Mouse (Mus musculus) embryo, embryonic 11.5 days (tissue): ENCODE results near the gene Eci2.
"Not testable (repeated sequence)": the region's sequence is repeated elsewhere in the genome, so short reads cannot be mapped to it uniquely, and the experiment has no call there.

Experiments
- DNase-seq: peaks from one replicate; pipeline ENCODE4 v3.0.0-alpha.2; 2012; ENCODE audit warnings: low read depth, low spot score

The Eci2 gene

GRCm38 (mm10) chr13:35026879-35027278 lies at the start of gene Eci2:
Gene Eci2, minus strand, starts transcription at chr13:35027096.
- DNase-seq: peak; percentile 26

DNA sequence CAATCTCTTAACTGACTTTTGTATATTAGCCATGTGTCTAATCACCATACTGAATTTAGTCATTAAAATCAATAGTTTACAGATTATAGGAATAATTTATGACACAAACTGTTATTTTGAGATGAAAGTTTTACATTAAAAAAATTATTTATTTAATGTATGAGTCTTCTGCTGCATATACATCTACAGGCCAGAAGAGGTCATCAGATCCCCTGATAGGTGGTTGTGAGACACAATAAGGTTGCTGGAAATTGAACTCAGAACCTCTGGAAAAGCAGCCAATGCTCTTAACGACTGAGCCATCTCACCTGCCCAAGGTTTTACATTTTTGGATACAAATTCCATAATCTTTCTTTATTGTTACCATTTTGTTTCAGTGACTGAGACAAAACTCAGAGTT lies 48.0 kb upstream of the Eci2 start:
- DNase-seq: no peak

- DNase-seq: no peak
These were observed 43.9 kb upstream of the Eci2 start for GRCm38 (mm10) chr13:35070485-35071472.

- no peak for DNase-seq
These were observed 40.2 kb upstream of the Eci2 start for GRCm38 (mm10) chr13:35067084-35067483.

- no peak for DNase-seq
These were observed 39.1 kb upstream of the Eci2 start for GRCm38 (mm10) chr13:35066033-35066432.

GRCm38 (mm10) chr13:35064381-35064780 lies 37.5 kb upstream of the Eci2 start:
- no peak for DNase-seq

- DNase-seq: no peak
These were observed 31.2 kb upstream of the Eci2 start for GRCm38 (mm10) chr13:35058145-35058544.

GRCm38 (mm10) chr13:35036486-35036885 lies 9.6 kb upstream of the Eci2 start:
- no peak for DNase-seq

DNA sequence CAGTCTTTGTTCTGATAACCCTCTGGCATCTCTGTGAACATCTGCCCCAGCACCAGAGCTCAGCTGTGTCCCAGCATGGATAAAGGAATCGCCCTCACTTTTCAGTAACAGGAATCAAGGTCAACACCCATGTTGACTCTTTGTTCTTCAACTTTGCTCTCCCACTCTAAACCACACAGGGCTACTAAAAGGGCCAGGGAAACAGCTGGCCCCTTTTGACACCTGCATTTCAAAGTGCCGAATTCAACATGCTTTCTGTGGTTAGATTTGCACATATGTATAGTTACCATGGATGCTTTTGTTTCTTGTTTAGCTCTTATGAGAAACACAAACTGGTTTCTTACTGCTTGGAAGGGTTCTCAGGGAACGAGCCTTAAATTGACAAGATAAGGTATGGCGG lies 8.8 kb upstream of the Eci2 start:
- no peak for DNase-seq

- DNase-seq: no peak
These were observed 6.7 kb upstream of the Eci2 start for GRCm38 (mm10) chr13:35033571-35033970.

DNA sequence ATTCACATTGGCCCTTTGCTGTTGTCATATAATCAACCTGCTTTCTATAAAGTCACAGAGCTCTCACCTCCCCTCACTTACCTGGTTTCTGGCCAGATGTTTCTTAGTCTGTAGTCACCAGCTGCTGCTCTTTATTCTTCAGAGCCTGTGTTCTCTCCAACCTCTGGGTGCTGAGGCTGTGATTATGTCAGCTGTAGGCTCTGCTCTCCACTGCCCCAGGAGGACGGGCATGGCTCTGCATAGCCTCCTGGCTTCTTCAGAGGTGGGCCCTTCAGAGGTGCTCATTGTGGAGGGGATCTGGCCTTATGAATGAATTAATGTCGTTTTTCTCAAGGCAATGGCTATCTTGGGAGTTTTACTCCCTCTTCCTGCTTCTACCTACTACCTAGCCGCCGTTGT lies 4.8 kb upstream of the Eci2 start:
- DNase-seq: no peak

GRCm38 (mm10) chr13:35030979-35031683 lies 4.2 kb upstream of the Eci2 start:
- DNase-seq: no peak

- DNase-seq: no peak
These were observed 1.5 kb upstream of the Eci2 start for GRCm38 (mm10) chr13:35028365-35028764.

DNA sequence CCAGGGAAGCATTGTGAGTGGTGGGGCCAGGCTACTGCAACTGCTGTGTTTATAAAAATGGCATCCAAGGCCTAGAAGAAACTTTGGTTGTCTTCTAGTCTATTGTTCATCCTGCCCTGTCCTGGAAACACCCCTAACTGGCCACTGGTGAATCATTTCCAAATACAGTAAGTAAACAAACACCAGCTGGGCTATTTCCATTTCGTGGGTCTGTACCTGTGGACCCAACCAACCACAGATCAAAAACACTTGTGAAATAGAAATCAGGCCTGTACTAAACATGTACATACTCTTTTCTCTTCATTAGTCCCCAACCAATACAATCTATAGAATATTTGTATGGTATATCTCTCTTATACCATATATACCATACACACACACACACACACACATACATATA lies 3.5 kb downstream of the Eci2 start:
- DNase-seq: not testable (repeated sequence)

- no peak for DNase-seq
These were observed 6.5 kb downstream of the Eci2 start for GRCm38 (mm10) chr13:35020383-35020782.

DNA sequence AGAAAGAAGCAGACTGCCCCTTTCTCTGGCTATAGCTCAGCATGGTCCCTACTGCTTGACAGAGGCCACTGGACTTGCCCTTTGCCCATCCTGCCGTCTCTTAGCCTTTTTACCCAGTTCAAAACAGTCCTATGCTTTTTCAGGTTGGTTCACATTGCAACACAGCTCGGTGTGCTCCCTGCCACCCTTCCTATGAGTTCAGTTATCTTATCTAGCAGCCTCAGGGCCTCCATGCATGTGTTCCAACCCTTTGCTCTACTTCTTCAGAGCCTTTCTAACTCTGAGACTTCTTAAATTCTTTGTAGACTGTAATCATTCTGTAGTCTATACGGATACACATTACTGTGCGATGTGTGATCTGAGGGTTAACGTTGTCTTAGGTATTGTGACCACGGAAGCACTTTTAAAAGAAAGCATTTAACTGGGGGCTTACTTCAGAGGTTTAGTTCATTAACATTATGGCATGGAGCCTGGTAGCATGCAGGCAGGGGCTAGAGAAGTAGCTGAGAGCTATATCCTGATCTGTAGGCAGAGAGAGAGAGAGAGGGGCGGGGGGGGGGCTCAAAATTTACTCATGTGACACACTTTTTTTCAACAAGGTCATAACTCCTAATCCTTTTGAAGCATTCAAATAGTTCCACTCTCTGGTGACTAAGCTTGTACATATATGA lies 7.9 kb downstream of the Eci2 start:
- DNase-seq: no peak

DNA sequence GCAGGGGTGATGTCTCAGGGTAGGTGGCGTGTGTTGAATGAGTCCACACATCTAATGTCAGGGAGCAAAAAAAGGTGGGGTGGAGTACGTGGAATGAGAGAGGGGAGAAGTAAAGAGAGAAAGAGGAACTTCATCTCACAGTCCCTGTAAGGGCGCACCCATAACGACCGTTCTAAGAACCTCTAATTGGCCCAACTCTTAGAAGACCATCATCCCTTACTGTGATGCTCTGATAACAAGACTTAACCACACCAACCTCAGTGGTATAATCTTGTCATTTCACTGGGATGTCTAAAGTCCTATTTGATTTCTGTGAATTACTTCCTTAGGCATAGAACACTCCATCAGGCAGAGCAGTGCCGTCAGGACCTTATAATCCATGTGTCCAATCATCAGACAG lies 9.5 kb downstream of the Eci2 start:
- no peak for DNase-seq

DNA sequence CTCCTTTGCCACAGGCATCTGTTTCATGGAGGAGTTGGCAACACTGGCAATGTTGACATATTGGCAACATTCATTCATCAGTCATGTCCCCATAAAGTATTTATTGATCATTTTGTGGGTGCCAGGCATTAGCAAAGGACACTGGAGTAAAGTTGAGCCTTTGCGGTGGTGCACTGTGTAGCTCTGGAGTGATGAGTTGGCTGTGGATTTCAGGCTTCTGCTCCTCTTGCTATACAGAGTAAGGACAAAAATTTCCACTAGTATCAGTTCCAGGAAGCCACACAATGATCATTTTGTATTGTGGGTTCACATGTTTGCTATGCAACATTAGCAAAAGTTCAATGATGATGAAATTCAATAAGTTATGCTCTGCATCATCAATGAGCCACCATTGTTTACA lies 10.8 kb downstream of the Eci2 start:
- DNase-seq: no peak

- DNase-seq: no peak
These were observed 31.0 kb downstream of the Eci2 start for GRCm38 (mm10) chr13:34995925-34996324.

DNA sequence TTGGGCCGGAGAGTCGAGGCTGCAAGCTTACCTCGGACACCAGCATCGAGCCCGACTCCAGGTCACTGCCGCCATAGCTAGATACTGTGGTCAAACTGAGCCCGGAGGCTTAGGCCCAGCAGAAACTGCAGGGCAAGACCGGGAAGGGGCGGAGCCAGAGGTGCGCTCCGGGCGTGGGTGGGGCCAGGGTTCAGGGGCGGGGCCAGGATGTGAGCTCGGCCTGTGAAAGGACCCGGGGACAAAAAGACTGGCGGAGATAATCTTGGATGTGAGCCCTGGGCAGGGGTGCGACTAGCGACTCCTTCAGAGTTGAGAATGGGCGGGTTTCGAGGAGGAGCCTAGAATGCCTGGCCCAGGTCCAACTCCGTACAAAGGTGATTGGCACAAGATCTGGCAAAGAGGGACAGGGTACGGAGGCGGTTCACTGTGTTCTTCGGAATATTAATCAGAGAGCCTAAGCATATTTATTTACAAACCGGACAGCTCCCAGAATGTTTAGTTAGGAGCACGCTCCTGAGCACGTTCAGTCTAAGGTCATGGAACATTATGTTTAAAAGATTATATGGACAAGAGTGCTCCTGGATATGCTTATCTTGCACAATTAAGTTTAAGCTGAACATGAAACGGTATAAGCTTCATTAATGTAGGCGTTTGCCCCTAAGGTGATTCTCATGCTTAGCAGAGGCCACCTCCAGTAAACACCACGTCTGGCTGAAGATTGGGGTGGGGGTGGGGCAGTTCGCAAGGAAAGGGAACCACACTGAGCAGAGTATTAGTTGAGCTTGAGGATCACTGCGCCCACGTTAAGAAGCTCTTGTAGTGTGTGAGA lies 32.7 kb downstream of the Eci2 start:
- peak; percentile 87 for DNase-seq

GRCm38 (mm10) chr13:34993595-34993982 lies 33.3 kb downstream of the Eci2 start:
- DNase-seq: no peak
